Mouse (Mus musculus) liver, embryonic 11.5 days (tissue): ENCODE data around the gene Ckmt2. TPM values are rescaled to one million over a fixed set of nuclear protein-coding genes. Genes with fewer than 3 reads are reported as not detected.

Source experiments
- ATAC-seq: fragments of 200-750 bp; cut with Nextera tagmentation; replicated peaks from 2 replicates; pipeline ENCODE4 v1.8.0; 2017; ENCODE audit warnings: moderate number of reproducible peaks, mild to moderate bottlenecking, moderate TSS enrichment, moderate library complexity; ENCODE audit not compliant: low FRiP score
- DNase-seq: peaks from one replicate; pipeline ENCODE4 v3.0.0-alpha.2; 2017; ENCODE audit warnings: low spot score
- H3K27ac ChIP-seq: fragments of 300-500 bp; sonication (generic); 2 replicates; pipeline ENCODE4 v1.5.1; 2014; ENCODE audit warnings: mild to moderate bottlenecking, low read depth, low read length, control low read depth
- H3K27me3 ChIP-seq: fragments of 300-500 bp; sonication (generic); replicated peaks from 2 replicates; pipeline ENCODE4 v1.6.1; 2014; ENCODE audit warnings: low read length, mixed read lengths; ENCODE audit not compliant: control insufficient read depth, insufficient read depth
- H3K36me3 ChIP-seq: fragments of 300-500 bp; sonication (generic); 2 replicates; pipeline ENCODE4 v1.6.1; 2014; ENCODE audit warnings: mild to moderate bottlenecking, low read length, moderate library complexity, mixed read lengths; ENCODE audit not compliant: control insufficient read depth, insufficient read depth
- H3K4me1 ChIP-seq: fragments of 300-500 bp; sonication (generic); replicated peaks from 2 replicates; pipeline ENCODE4 v1.6.1; 2014; ENCODE audit warnings: low read length, mixed read lengths; ENCODE audit not compliant: control insufficient read depth, insufficient read depth
- H3K4me2 ChIP-seq: fragments of 300-500 bp; sonication (generic); 2 replicates; pipeline ENCODE4 v1.6.1; 2014; ENCODE audit warnings: mild to moderate bottlenecking, control low read depth, moderate library complexity
- H3K4me3 ChIP-seq: fragments of 300-500 bp; sonication (generic); 2 replicates; pipeline ENCODE4 v1.5.1; 2014; ENCODE audit warnings: low read depth, low read length, control low read depth
- H3K9ac ChIP-seq: fragments of 300-500 bp; sonication (generic); 2 replicates; pipeline ENCODE4 v1.6.1; 2014; ENCODE audit warnings: low read depth, low read length, control low read depth
- H3K9me3 ChIP-seq: fragments of 300-500 bp; sonication (generic); 2 replicates; pipeline ENCODE4 v1.6.1; 2016; ENCODE audit warnings: low read length, inconsistent platforms, mixed read lengths; ENCODE audit not compliant: control insufficient read depth
- WGBS: fragments of 180-500 bp; shearing (Covaris S2); extraction: QIAGEN DNeasy Blood & Tissue Kit; methylation state at CpG from one replicate; pipeline ENCODE4 v1.1.7; 2014; 5-methylcytosine and 5-hydroxymethylcytosine counted together
- polyA plus RNA-seq: library from polyadenylated mRNA; unstranded; fragments of >200 nt; fragmentation: Nextera tagmentation; extraction: Ambion mirVana; gene quantifications from 2 replicates; pipeline ENCODE4 v1.2.1, GENCODE M21; 2014

The Ckmt2 gene
- not detected in 2 replicates for polyA plus RNA-seq

DNA sequence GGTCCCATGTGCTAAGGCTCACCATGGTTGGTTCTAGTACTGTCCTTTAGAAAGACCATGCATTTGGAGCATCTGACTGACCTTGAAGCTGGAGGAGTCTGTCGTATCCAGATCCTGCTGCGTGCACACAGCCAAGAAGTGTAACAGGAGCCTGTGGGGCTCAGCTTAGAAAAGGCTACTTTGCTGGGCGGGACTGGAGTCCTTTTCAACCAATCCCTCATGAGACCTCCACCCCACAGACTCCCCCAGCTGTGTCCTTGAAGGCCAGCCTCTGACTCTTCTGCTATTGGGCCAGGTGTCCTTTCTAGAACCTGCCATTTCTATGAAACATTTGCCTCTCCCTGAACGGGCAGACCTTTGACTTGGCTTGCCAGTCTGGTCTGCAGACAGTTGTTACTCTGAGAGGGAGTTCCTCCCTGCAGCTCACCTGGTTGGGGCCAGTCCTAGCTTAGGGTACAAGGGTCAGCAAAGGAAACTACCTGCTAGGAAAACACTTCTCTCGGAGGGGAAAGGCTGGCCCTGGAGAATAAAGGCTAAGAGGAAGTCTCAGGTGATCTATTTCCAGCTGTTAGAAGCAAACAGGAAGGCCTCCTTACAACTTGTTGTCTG, at the start of gene Ckmt2:
TSS of gene Ckmt2 (minus strand) at position 145 of the 609 bp plus-strand sequence.
- no peak within 1 kb of the TSS for H3K27ac ChIP-seq
- no peaks in the 10 kb centered on the region for H3K9me3 ChIP-seq
- no peak within 1 kb of the TSS for H3K4me3 ChIP-seq
- H3K9ac ChIP-seq: no peak within 1 kb of the TSS
- WGBS: 67% methylated on average over 5 of the region's 5 CpGs
- no peak for ATAC-seq
- no peaks in the 10 kb centered on the region for H3K4me1 ChIP-seq
- H3K36me3 ChIP-seq: no peaks in the 10 kb centered on the region
- DNase-seq: no peak
- H3K4me2 ChIP-seq: no peak within 1 kb of the TSS
- no peaks in the 10 kb centered on the region for H3K27me3 ChIP-seq

DNA sequence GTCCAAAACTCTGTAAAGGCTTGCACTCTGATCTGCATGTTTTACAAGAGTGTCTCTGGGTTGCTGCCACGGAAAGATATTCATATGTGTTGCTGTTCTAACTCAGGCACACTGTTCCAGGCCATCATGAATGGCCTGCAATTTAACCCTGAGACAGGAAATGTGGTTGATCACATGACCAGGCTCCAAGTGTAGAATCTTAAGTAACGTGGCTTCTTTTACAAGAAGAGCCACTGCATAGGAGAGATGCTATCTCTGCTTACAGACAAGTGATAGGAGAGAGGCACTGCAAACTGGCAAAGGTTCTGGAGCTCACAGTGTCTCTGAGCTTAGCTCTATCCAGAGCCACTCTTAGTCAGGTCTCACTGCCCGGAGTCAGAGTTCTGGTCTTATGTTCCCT, 44.3 kb upstream of the Ckmt2 start:
- ATAC-seq: no peak
- DNase-seq: no peak
- WGBS: 55% methylated on average over 3 of the region's 3 CpGs
- Histone ChIP-seq H3K4me1 (no peaks in the 10 kb centered on the region), H3K9me3 (no peaks in the 10 kb centered on the region), H3K9ac (no peak overlapping the region), H3K36me3 (no peaks in the 10 kb centered on the region), H3K27ac (no peak overlapping the region), H3K4me3 (no peak overlapping the region), H3K4me2 (no peak overlapping the region), H3K27me3 (no peaks in the 10 kb centered on the region)

DNA sequence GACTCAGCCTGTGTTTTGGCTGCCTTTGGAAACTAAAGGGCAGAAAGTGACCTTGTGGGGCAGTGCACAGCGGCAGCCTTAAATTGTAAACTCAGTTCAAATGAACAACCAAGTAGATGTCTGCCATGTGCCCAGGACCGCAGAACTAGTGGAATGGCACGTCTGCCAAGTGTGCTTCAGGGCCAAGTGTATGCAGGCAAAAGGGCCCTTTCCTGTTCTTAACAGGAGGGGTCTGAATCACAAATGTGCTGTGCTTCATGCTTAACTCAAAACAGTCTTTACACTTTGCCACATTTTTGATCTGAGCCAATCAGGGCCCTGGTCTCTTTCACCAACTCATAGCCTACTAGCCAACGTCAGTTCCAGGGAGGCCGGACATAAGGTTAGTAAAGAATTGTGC, 42.1 kb upstream of the Ckmt2 start:
- DNase-seq (no peak), ATAC-seq (no peak)
- H3K4me2 ChIP-seq: no peak overlapping the region
- H3K9ac ChIP-seq: no peak overlapping the region
- H3K4me3 ChIP-seq: no peak overlapping the region
- no peaks in the 10 kb centered on the region for H3K27me3 ChIP-seq
- H3K9me3 ChIP-seq: no peaks in the 10 kb centered on the region
- 87% methylated on average over 5 of the region's 5 CpGs for WGBS
- H3K36me3 ChIP-seq: no peaks in the 10 kb centered on the region
- no peak overlapping the region for H3K27ac ChIP-seq
- H3K4me1 ChIP-seq: no peaks in the 10 kb centered on the region

DNA sequence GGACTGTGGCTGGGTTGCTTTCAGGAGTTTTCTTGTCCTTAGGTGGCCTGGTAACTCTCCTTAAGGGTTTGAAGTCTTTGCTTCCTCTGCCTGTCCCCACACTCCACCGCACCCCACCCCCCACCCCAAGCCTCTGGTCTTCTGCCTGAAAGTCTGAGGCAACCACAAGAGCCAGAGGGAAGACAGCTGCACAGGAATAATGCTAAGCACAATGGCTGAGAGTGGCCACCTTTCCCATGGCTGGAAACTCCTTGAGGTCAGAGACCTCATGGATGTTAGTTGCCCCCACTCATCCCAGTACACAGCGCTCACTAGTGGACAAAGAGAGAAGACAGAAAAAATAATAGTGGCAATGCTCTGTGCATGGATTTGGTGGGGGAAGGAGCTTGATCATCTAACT, 41.1 kb upstream of the Ckmt2 start:
- 76% methylated on average over 2 of the region's 2 CpGs for WGBS
- no peak overlapping the region for H3K4me2 ChIP-seq
- ATAC-seq (no peak), DNase-seq (no peak)
- no peaks in the 10 kb centered on the region for H3K9me3 ChIP-seq
- no peak overlapping the region for H3K9ac ChIP-seq
- H3K4me3 ChIP-seq: no peak overlapping the region
- no peak overlapping the region for H3K27ac ChIP-seq
- no peaks in the 10 kb centered on the region for H3K36me3 ChIP-seq
- no peaks in the 10 kb centered on the region for H3K4me1 ChIP-seq
- H3K27me3 ChIP-seq: no peaks in the 10 kb centered on the region

DNA sequence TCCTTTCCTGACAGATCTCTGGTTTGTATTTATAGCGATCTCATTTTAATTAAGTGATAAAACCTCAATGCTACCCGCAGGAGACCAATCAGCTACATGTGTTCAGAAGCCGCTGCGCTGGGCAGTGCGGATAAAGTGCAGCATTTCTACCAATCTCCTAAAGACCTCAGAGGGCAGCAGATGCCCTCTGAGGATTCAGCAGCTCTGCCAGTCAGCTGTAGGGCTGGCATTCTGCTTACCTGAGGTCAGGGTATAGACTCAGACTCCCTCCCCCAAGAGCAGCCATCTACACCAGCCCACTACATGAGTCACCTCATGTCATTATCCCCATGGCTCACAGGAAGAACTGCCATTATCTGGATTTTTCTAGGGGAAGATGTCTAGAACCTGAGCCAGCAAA, 39.6 kb upstream of the Ckmt2 start:
- Histone ChIP-seq H3K4me1 (no peaks in the 10 kb centered on the region), H3K9ac (no peak overlapping the region), H3K4me2 (no peak overlapping the region), H3K9me3 (no peaks in the 10 kb centered on the region), H3K27me3 (no peaks in the 10 kb centered on the region), H3K4me3 (no peak overlapping the region), H3K36me3 (no peaks in the 10 kb centered on the region), H3K27ac (no peak overlapping the region)
- DNase-seq: no peak
- ATAC-seq: no peak
- 86% methylated on average over 5 of the region's 5 CpGs for WGBS

DNA sequence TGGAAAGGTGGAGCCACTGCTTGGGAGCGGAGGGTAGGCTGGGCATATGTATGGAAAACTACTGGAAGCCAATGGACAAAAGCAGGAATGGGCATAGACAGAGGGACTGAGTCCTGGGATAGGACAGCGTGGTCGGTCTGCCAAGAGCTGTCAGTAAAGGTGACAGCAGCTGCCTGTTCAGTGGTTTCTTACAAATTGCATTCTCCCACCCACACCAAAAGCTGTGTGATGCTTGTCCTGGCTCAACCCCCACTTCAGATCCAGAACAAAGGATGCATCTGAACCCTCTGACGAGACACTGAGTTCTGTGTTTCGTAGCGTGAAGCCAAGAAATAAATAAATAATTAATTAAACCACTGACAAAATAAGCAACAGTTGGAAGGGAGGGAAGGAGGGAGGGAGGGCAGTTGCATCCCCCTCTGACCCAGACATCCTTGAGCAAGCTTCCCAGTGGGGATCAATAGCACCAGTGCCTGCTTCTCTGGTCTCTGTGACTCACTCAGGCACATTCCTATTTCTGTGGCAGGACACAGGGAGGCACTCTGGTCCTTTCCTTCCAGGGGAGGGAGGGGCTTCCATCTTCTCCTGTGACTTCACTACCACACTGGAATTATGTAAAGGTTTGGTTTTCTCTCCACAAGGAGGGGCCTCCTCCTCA, 39.0 kb upstream of the Ckmt2 start:
- no peak overlapping the region for H3K4me2 ChIP-seq
- ATAC-seq (no peak; the same call in 1 of the 2 replicates), DNase-seq (no peak)
- 79% methylated on average over 6 of the region's 6 CpGs for WGBS
- no peaks in the 10 kb centered on the region for H3K4me1 ChIP-seq
- no peak overlapping the region for H3K9ac ChIP-seq
- H3K36me3 ChIP-seq: no peaks in the 10 kb centered on the region
- no peaks in the 10 kb centered on the region for H3K9me3 ChIP-seq
- H3K4me3 ChIP-seq: no peak overlapping the region
- no peaks in the 10 kb centered on the region for H3K27me3 ChIP-seq
- no peak overlapping the region for H3K27ac ChIP-seq

DNA sequence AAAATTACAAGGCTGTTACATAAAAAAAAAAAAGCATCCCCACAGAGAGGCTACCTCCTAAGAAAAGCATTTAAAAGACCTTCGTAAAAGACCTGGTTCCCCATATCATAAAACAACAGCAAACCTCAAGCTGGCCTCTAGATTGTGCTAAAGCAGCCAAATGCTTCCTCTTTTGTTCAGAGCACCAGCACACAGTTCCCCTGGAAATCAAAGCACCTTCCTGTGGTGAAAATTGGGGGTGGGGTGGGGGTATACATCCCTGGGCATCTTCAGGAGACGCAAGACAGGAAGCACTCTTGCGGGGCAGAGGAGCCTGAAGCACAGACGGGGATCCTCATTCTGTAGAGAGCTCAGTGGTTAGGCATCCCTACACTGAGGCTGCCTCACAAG, 38.5 kb upstream of the Ckmt2 start:
- WGBS: 36% methylated on average over 4 of the region's 4 CpGs
- Histone ChIP-seq H3K4me3 (no peak overlapping the region), H3K4me1 (no peaks in the 10 kb centered on the region), H3K27me3 (no peaks in the 10 kb centered on the region), H3K27ac (no peak overlapping the region), H3K9ac (no peak overlapping the region), H3K9me3 (no peaks in the 10 kb centered on the region), H3K36me3 (no peaks in the 10 kb centered on the region), H3K4me2 (no peak overlapping the region)
- DNase-seq (no peak), ATAC-seq (no peak)

DNA sequence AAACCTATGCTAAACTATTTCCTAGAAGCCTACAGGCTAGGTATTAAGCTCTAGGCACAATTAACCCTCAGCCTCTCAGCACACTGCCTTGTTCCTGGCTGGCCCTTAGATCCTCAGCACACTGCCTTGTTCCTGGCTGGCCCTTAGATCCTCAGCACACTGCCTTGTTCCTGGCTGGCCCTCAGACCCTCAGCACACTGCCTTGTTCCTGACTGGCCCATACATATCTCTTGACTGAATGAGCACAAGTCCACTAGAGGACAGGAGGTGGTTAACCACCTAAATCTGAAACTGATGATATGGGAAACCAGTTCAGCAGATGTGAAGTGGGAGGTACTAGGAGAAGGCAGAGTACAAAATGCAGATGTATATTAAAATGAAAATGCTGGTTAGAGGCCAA, 35.0 kb upstream of the Ckmt2 start:
- no peak overlapping the region for H3K4me2 ChIP-seq
- no peak overlapping the region for H3K4me3 ChIP-seq
- H3K4me1 ChIP-seq: no peaks in the 10 kb centered on the region
- no peaks in the 10 kb centered on the region for H3K9me3 ChIP-seq
- DNase-seq (no peak), ATAC-seq (no peak)
- H3K27ac ChIP-seq: no peak overlapping the region
- H3K9ac ChIP-seq: no peak overlapping the region
- H3K36me3 ChIP-seq: no peaks in the 10 kb centered on the region
- H3K27me3 ChIP-seq: no peaks in the 10 kb centered on the region

DNA sequence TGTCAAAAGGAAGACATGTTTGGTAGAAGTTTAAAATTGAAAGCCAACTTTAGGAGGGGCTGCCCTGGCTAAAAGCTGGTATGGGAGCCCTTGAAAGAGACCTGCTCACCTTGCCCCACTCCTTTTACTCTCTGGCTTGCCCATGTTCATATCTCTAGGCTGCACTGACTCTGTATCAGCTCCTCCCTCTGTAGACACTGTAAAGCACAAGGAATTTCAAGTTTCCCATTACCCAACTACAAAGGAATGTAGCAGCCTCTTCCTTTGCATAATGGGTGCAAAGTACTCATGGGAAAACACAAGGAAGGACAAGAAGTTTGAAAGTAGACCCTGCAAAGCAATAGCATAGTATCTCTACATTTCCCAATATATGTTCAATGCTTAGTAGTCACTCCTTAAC, 34.5 kb upstream of the Ckmt2 start:
- ATAC-seq: no peak
- H3K27ac ChIP-seq: no peak overlapping the region

More for the DNA sequence above, 34.5 kb upstream of the Ckmt2 start:
- Histone ChIP-seq H3K4me1 (no peaks in the 10 kb centered on the region), H3K4me2 (no peak overlapping the region), H3K27me3 (no peaks in the 10 kb centered on the region), H3K9me3 (no peaks in the 10 kb centered on the region), H3K36me3 (no peaks in the 10 kb centered on the region), H3K4me3 (no peak overlapping the region), H3K9ac (no peak overlapping the region)
- DNase-seq: no peak
